Mouse (Mus musculus): Measurements from ENCODE around the gene St5.

St5 gene

GRCm38 (mm10) chr7:109563775-109564362 lies 139.5 kb downstream of the St5 start:
- no peak for DNase-seq

GRCm38 (mm10) chr7:109562676-109563075 lies 140.7 kb downstream of the St5 start:
- DNase-seq: no peak

- no peak for DNase-seq
Measured at GRCm38 (mm10) chr7:109562154-109562599, 141.2 kb downstream of the St5 start.

- DNase-seq: peak; percentile 37
Measured at GRCm38 (mm10) chr7:109561466-109562153, 141.8 kb downstream of the St5 start.

- DNase-seq: no peak
Measured at GRCm38 (mm10) chr7:109559536-109559935, 143.9 kb downstream of the St5 start.

GRCm38 (mm10) chr7:109546726-109547125 lies 156.7 kb downstream of the St5 start:
- no peak for DNase-seq

GRCm38 (mm10) chr7:109546186-109546585 lies 157.2 kb downstream of the St5 start:
- DNase-seq: no peak

- DNase-seq: no peak
Measured at GRCm38 (mm10) chr7:109545255-109545993, 158.0 kb downstream of the St5 start.

GRCm38 (mm10) chr7:109544792-109545191 lies 158.6 kb downstream of the St5 start:
- DNase-seq: no peak

GRCm38 (mm10) chr7:109542364-109542628 lies 161.1 kb downstream of the St5 start:
- DNase-seq: no peak

GRCm38 (mm10) chr7:109541609-109542363 lies 161.6 kb downstream of the St5 start:
- DNase-seq: no peak

- no peak for DNase-seq
Measured at GRCm38 (mm10) chr7:109540902-109541301, 162.5 kb downstream of the St5 start.

- peak; percentile 79 for DNase-seq
Measured at GRCm38 (mm10) chr7:109536451-109536946, 166.9 kb downstream of the St5 start.

- DNase-seq: no peak
Measured at GRCm38 (mm10) chr7:109534921-109535320, 168.5 kb downstream of the St5 start.

- no peak for DNase-seq
Measured at GRCm38 (mm10) chr7:109533888-109534287, 169.5 kb downstream of the St5 start.

GRCm38 (mm10) chr7:109533129-109533528 lies 170.3 kb downstream of the St5 start:
- no peak for DNase-seq

- DNase-seq: no peak
Measured at GRCm38 (mm10) chr7:109532691-109533090, 170.7 kb downstream of the St5 start.

GRCm38 (mm10) chr7:109531501-109531900 lies 171.9 kb downstream of the St5 start:
- no peak for DNase-seq

- DNase-seq: no peak
Measured at GRCm38 (mm10) chr7:109529741-109530140, 173.7 kb downstream of the St5 start.

GRCm38 (mm10) chr7:109528356-109528755 lies 175.0 kb downstream of the St5 start:
- peak; percentile 70 for DNase-seq

GRCm38 (mm10) chr7:109527536-109527935 lies 175.9 kb downstream of the St5 start:
- no peak for DNase-seq

GRCm38 (mm10) chr7:109525740-109526663 lies 177.4 kb downstream of the St5 start:
- no peak for DNase-seq
